Mouse (Mus musculus) hindbrain, embryonic 11.5 days (tissue): Measurements from ENCODE around the gene Csrp1. TPM values are rescaled to one million over a fixed set of nuclear protein-coding genes. Genes with fewer than 3 reads are reported as not detected.

Source experiments
- ATAC-seq: fragments of 200-750 bp; cut with Nextera tagmentation; 2 replicates; pipeline ENCODE4 v1.8.0; 2017; ENCODE audit warnings: mild to moderate bottlenecking, moderate TSS enrichment, moderate library complexity; ENCODE audit not compliant: low FRiP score
- DNase-seq: peaks from one replicate; pipeline ENCODE4 v3.0.0-alpha.2; 2015; ENCODE audit warnings: low spot score
- H3K27ac ChIP-seq: fragments of 300-500 bp; sonication (generic); 2 replicates; pipeline ENCODE4 v1.5.1; 2014; ENCODE audit warnings: mild to moderate bottlenecking, low read depth, low read length
- H3K27me3 ChIP-seq: fragments of 300-500 bp; sonication (generic); 2 replicates; pipeline ENCODE4 v1.6.1; 2014; ENCODE audit warnings: mild to moderate bottlenecking, low read length, moderate library complexity, mixed read lengths; ENCODE audit not compliant: control insufficient read depth, insufficient read depth
- H3K36me3 ChIP-seq: fragments of 300-500 bp; sonication (generic); 2 replicates; pipeline ENCODE4 v1.6.1; 2014; ENCODE audit warnings: mild to moderate bottlenecking, low read length, moderate library complexity, mixed read lengths; ENCODE audit not compliant: control insufficient read depth, insufficient read depth
- H3K4me1 ChIP-seq: fragments of 300-500 bp; sonication (generic); replicated peaks from 2 replicates; pipeline ENCODE4 v1.6.1; 2014; ENCODE audit warnings: low read length, mixed read lengths; ENCODE audit not compliant: control insufficient read depth, insufficient read depth
- H3K4me2 ChIP-seq: fragments of 300-500 bp; sonication (generic); replicated peaks from 2 replicates; pipeline ENCODE4 v1.6.1; 2014; ENCODE audit warnings: mild to moderate bottlenecking, low read depth, low read length
- H3K4me3 ChIP-seq: fragments of 300-500 bp; sonication (generic); 2 replicates; pipeline ENCODE4 v1.5.1; 2014; ENCODE audit warnings: low read depth, low read length
- H3K9ac ChIP-seq: fragments of 300-500 bp; sonication (generic); 2 replicates; pipeline ENCODE4 v1.6.1; 2014; ENCODE audit warnings: low read depth, low read length
- H3K9me3 ChIP-seq: fragments of 300-500 bp; sonication (generic); 2 replicates; pipeline ENCODE4 v1.6.1; 2016; ENCODE audit warnings: low read length; ENCODE audit not compliant: control insufficient read depth
- WGBS: fragments of 180-500 bp; shearing (Covaris S2); extraction: QIAGEN DNeasy Blood & Tissue Kit; methylation state at CpG from one replicate; pipeline ENCODE4 v1.1.7; 2014; 5-methylcytosine and 5-hydroxymethylcytosine counted together
- polyA plus RNA-seq: library from polyadenylated mRNA; unstranded; fragments of >200 nt; fragmentation: Nextera tagmentation; extraction: Ambion mirVana; gene quantifications from 2 replicates; pipeline ENCODE4 v1.2.1, GENCODE M21; 2014

The Csrp1 gene
- polyA plus RNA-seq, 1 experiment from 2014 or later, result 42.8 TPM

GRCm38 (mm10) chr1:135792143-135792939 is 72.5 kb downstream of the Csrp1 start:
- no peak overlapping the region for H3K4me2 ChIP-seq
- H3K36me3 ChIP-seq, result no peaks in the 10 kb centered on the region
- no peaks in the 10 kb centered on the region; the same call in 1 of the 2 replicates for H3K4me1 ChIP-seq
- no peak overlapping the region for H3K27ac ChIP-seq
- DNase-seq (no peak), ATAC-seq (no peak)
- H3K9ac ChIP-seq, result no peak overlapping the region
- WGBS, result 63% methylated on average over 13 of the region's 13 CpGs
- no peak overlapping the region for H3K4me3 ChIP-seq
- H3K9me3 ChIP-seq, result no peaks in the 10 kb centered on the region
- peaks cover 5% of the 10 kb centered on the region for H3K27me3 ChIP-seq

GRCm38 (mm10) chr1:135793370-135794215 is 73.7 kb downstream of the Csrp1 start:
- DNase-seq (peak; percentile 44), ATAC-seq (0 out of 2 replicates have a peak, but pooled peaks have one; percentile 17)
- Histone ChIP-seq H3K9me3 (no peaks in the 10 kb centered on the region), H3K27me3 (peaks cover 5% of the 10 kb centered on the region), H3K4me1 (no peaks in the 10 kb centered on the region; the same call in 1 of the 2 replicates), H3K9ac (no peak overlapping the region), H3K36me3 (no peaks in the 10 kb centered on the region), H3K4me2 (peak overlapping the region; percentile 22), H3K27ac (no peak overlapping the region), H3K4me3 (peak overlapping the region; percentile 3; the same call in 1 of the 2 replicates)
- 15% methylated on average over 27 of the region's 27 CpGs for WGBS

GRCm38 (mm10) chr1:135794216-135795134 is 74.6 kb downstream of the Csrp1 start:
- 36% methylated on average over 20 of the region's 20 CpGs for WGBS
- DNase-seq (peak; percentile 29), ATAC-seq (peak; percentile 25)
- Histone ChIP-seq H3K36me3 (no peaks in the 10 kb centered on the region), H3K27me3 (peaks cover 5% of the 10 kb centered on the region), H3K4me3 (no peak overlapping the region), H3K9me3 (no peaks in the 10 kb centered on the region), H3K27ac (no peak overlapping the region), H3K4me2 (peak overlapping the region; percentile 11; the same call in 1 of the 2 replicates), H3K9ac (no peak overlapping the region), H3K4me1 (no peaks in the 10 kb centered on the region; the same call in 1 of the 2 replicates)

GRCm38 (mm10) chr1:135798492-135798891 is 78.6 kb downstream of the Csrp1 start:
- peaks cover 5% of the 10 kb centered on the region; the same call in 1 of the 2 replicates for H3K4me1 ChIP-seq
- DNase-seq (no peak), ATAC-seq (no peak)
- H3K27ac ChIP-seq, result no peak overlapping the region
- 86% methylated on average over 1 of the region's 1 CpGs for WGBS
- H3K9me3 ChIP-seq, result no peaks in the 10 kb centered on the region
- H3K36me3 ChIP-seq, result no peaks in the 10 kb centered on the region
- H3K27me3 ChIP-seq, result peaks cover 4% of the 10 kb centered on the region
- H3K4me2 ChIP-seq, result no peak overlapping the region
- no peak overlapping the region for H3K9ac ChIP-seq
- no peak overlapping the region for H3K4me3 ChIP-seq

GRCm38 (mm10) chr1:135799109-135799627 is 79.3 kb downstream of the Csrp1 start:
- ATAC-seq (no peak), DNase-seq (no peak)
- no peak overlapping the region for H3K4me3 ChIP-seq
- no peaks in the 10 kb centered on the region for H3K9me3 ChIP-seq
- peaks cover 5% of the 10 kb centered on the region; the same call in 1 of the 2 replicates for H3K4me1 ChIP-seq
- no peak overlapping the region for H3K9ac ChIP-seq
- no peaks in the 10 kb centered on the region for H3K36me3 ChIP-seq
- WGBS, result 73% methylated on average over 8 of the region's 8 CpGs
- H3K27ac ChIP-seq, result no peak overlapping the region
- H3K27me3 ChIP-seq, result no peaks in the 10 kb centered on the region; the same call in 1 of the 2 replicates
- H3K4me2 ChIP-seq, result no peak overlapping the region

GRCm38 (mm10) chr1:135800192-135800950 is 80.5 kb downstream of the Csrp1 start:
- Histone ChIP-seq H3K36me3 (no peaks in the 10 kb centered on the region), H3K9me3 (no peaks in the 10 kb centered on the region), H3K27me3 (no peaks in the 10 kb centered on the region; the same call in 1 of the 2 replicates), H3K27ac (no peak overlapping the region), H3K4me2 (no peak overlapping the region), H3K4me1 (0 out of 2 replicates have a peak, but pooled peaks cover 5% of the 10 kb centered on the region), H3K9ac (no peak overlapping the region), H3K4me3 (no peak overlapping the region)
- DNase-seq (no peak), ATAC-seq (0 out of 2 replicates have a peak, but pooled peaks have one; percentile 35)
- WGBS, result 44% methylated on average over 8 of the region's 8 CpGs
